Mouse (Mus musculus): ENCODE results near the gene Evi5l. TPM values are rescaled to one million over a fixed set of nuclear protein-coding genes. Genes with fewer than 3 reads are reported as not detected.

The Evi5l gene
- polyA plus RNA-seq, 1 experiment from 2014 or later: 82.7 TPM

- Histone ChIP-seq H3K27ac (replicated peaks) (no peak overlapping the region), H3K9me3 (no peaks in the 10 kb centered on the region), H3K4me2 (no peak overlapping the region), H3K36me3 (peaks cover 62% of the 10 kb centered on the region), H3K4me3 (no peak overlapping the region), H3K27me3 (no peaks in the 10 kb centered on the region), H3K4me1 (replicated peaks) (peaks cover 20% of the 10 kb centered on the region), H3K9ac (no peak overlapping the region)
- 84% methylated on average over 2 of the region's 2 CpGs for WGBS
- no peak for ATAC-seq (ENCODE audit: low read depth)
These were observed 7.7 kb downstream of the Evi5l start for GRCm38 (mm10) chr8:4174018-4174417.

GRCm38 (mm10) chr8:4183409-4183808 is 17.0 kb downstream of the Evi5l start:
- no peak overlapping the region for H3K4me2 ChIP-seq
- no peaks in the 10 kb centered on the region for H3K4me1 ChIP-seq (replicated peaks)
- no peak for ATAC-seq (ENCODE audit: low read depth)
- WGBS: 81% methylated on average over 8 of the region's 8 CpGs
- no peak overlapping the region for H3K4me3 ChIP-seq
- peaks cover 73% of the 10 kb centered on the region for H3K36me3 ChIP-seq
- no peaks in the 10 kb centered on the region for H3K27me3 ChIP-seq
- no peak overlapping the region for H3K27ac ChIP-seq (replicated peaks)
- H3K9me3 ChIP-seq: no peaks in the 10 kb centered on the region
- no peak overlapping the region for H3K9ac ChIP-seq

DNA sequence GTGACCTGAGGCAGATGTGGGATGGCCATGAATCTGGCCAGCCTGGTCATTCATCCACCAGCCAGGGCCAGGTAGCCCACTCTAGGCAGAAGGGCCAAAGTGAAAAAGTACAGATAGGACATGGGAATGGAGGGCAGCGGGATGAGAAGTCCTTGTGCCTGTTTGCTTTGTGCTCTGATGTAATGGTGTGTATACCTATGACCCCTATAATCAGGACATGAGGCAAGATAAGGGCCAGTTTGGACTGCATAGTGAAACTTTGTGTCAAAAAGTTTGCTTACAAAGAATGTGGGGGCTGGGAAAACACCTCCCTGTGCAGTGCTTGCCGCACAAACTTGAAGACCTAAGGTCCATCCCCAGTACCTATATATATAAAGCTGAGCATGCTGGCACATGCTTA is 19.8 kb downstream of the Evi5l start:
- Histone ChIP-seq H3K9me3 (no peaks in the 10 kb centered on the region), H3K36me3 (peaks cover 87% of the 10 kb centered on the region), H3K9ac (no peak overlapping the region), H3K27ac (replicated peaks) (no peak overlapping the region), H3K27me3 (no peaks in the 10 kb centered on the region), H3K4me3 (no peak overlapping the region), H3K4me1 (replicated peaks) (no peaks in the 10 kb centered on the region), H3K4me2 (no peak overlapping the region)
- WGBS: 97% methylated on average over 2 of the region's 2 CpGs
- no peak for ATAC-seq (ENCODE audit: low read depth)

DNA sequence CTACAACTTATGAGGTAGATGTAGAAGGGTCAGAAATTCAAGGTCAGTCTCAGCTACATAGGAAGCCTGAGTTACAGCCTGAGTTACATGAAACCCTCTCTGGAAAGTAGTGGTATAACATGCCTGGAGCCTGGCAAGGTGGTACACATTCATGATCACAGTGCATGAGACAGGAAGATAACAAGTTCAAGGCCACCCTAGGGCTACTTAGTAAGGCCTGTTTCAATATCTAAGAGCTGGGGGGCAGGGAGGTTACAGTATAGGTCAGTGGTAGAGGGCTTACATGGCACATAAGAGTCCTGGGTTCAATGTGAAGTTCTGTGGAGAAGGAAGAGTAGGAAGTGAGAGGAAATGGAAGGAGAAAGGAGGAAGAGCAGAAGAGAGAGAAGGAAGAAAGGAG is 22.2 kb downstream of the Evi5l start:
- Histone ChIP-seq H3K4me1 (replicated peaks) (peaks cover 25% of the 10 kb centered on the region), H3K9me3 (no peaks in the 10 kb centered on the region), H3K9ac (no peak overlapping the region), H3K27me3 (no peaks in the 10 kb centered on the region), H3K4me3 (no peak overlapping the region), H3K4me2 (no peak overlapping the region), H3K27ac (replicated peaks) (no peak overlapping the region), H3K36me3 (peaks cover 85% of the 10 kb centered on the region)
- no peak for ATAC-seq (ENCODE audit: low read depth)

DNA sequence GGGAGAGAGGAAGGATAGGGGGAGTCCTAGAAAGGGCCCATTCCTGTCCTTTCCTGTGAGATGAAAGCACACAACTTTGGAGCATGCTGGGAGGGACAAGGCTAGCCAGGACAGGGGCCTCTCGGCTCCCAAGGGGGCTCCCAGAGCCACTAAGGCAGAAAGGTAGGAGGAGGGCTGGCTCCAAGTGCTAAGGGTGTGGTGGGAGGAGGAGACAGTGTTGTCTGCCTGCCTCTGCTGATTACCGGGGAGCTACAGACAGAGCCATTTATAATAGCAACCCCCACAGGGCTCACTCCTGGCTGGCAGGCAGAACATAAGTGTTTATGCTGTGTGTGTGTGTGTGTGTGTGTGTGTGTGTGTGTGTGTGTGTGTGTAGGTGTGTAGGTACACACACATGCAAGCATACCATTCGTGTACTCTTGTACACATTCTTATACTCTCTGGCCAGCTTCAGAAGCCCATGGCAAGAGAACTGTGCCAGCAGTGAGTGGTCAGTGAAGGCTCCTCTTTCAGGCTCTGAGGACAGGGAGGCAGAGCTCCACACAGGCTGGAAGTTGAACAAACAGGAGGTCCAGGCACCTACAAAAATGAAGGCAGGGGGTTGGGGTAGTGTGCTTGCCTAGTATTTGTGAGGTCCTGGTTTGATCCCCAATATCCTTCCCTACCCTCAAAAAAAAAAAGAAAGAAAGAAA is 22.8 kb downstream of the Evi5l start:
- WGBS: 23% methylated on average over 3 of the region's 3 CpGs
- no peak overlapping the region for H3K4me3 ChIP-seq
- peaks cover 26% of the 10 kb centered on the region for H3K4me1 ChIP-seq (replicated peaks)
- no peaks in the 10 kb centered on the region for H3K9me3 ChIP-seq
- H3K9ac ChIP-seq: no peak overlapping the region
- no peak overlapping the region for H3K4me2 ChIP-seq
- no peak overlapping the region for H3K27ac ChIP-seq (replicated peaks)
- ATAC-seq (ENCODE audit: low read depth): no peak
- peaks cover 86% of the 10 kb centered on the region for H3K36me3 ChIP-seq
- H3K27me3 ChIP-seq: no peaks in the 10 kb centered on the region

DNA sequence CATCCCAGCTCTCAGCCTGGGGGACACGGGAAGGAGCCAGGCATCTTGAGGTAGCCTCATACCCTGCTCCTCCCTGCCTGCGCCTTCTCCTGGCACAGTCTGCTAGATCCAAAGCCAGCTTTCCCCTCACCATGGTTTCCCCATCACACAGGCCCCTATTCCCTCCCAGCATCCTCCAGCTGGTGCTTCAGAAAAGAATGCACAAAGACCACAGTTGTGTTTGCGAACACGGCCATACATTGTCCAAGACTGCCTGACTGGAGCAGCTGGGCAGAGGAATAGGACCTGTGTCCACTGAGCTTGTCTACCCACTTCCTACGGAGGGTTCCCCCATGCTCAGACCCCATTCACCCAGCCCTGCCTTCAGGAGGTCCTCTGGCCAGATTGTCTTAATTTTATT is 25.9 kb downstream of the Evi5l start:
- Histone ChIP-seq H3K27me3 (no peaks in the 10 kb centered on the region), H3K9ac (0 out of 2 replicates have a peak overlapping the region, but pooled peaks have one; percentile 9), H3K4me2 (no peak overlapping the region), H3K9me3 (no peaks in the 10 kb centered on the region), H3K36me3 (peaks cover 78% of the 10 kb centered on the region), H3K4me3 (no peak overlapping the region), H3K4me1 (replicated peaks) (peaks cover 26% of the 10 kb centered on the region), H3K27ac (replicated peaks) (peak overlapping the region; percentile 87)
- 25% methylated on average over 5 of the region's 5 CpGs for WGBS
- ATAC-seq (ENCODE audit: low read depth): peak; percentile 66

- 3% methylated on average over 18 of the region's 18 CpGs for WGBS
These were observed 26.6 kb downstream of the Evi5l start for GRCm38 (mm10) chr8:4192807-4193587.

DNA sequence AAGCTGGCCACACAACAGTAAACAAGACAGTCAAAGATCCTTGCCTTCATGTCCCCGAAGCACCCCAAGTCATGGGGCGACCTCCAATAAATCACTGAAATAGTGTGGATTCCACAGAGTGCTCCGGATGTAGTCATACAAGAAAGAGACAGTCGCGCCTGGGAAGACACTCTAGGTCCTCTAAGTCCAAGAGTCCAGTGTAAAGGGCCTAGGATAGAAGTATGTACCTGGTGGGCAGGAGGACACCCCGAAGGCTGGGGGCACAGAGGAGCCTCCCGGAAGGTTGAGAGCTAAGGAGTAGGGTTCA is 27.2 kb downstream of the Evi5l start:
- WGBS: 44% methylated on average over 7 of the region's 7 CpGs
- H3K4me3 ChIP-seq: no peak overlapping the region
- no peak overlapping the region for H3K9ac ChIP-seq
- no peaks in the 10 kb centered on the region for H3K27me3 ChIP-seq
- H3K27ac ChIP-seq (replicated peaks): peak overlapping the region; percentile 87
- peak; percentile 13 for ATAC-seq (ENCODE audit: low read depth)
- no peaks in the 10 kb centered on the region for H3K9me3 ChIP-seq
- peak overlapping the region; percentile 17 for H3K4me2 ChIP-seq
- H3K4me1 ChIP-seq (replicated peaks): peaks cover 26% of the 10 kb centered on the region
- peaks cover 77% of the 10 kb centered on the region for H3K36me3 ChIP-seq

More at GRCm38 (mm10) chr8:4192807-4193587, 26.6 kb downstream of the Evi5l start:
- peaks cover 26% of the 10 kb centered on the region for H3K4me1 ChIP-seq (replicated peaks)
- H3K4me2 ChIP-seq: peak overlapping the region; percentile 17
- no peaks in the 10 kb centered on the region for H3K27me3 ChIP-seq
- peak overlapping the region; percentile 87 for H3K27ac ChIP-seq (replicated peaks)
- peak; percentile 79 for ATAC-seq (ENCODE audit: low read depth)
- 0 out of 2 replicates have a peak overlapping the region, but pooled peaks have one; percentile 9 for H3K9ac ChIP-seq
- no peaks in the 10 kb centered on the region for H3K9me3 ChIP-seq
- H3K4me3 ChIP-seq: no peak overlapping the region
- H3K36me3 ChIP-seq: peaks cover 77% of the 10 kb centered on the region

- Histone ChIP-seq H3K4me2 (no peak overlapping the region), H3K9ac (no peak overlapping the region), H3K4me3 (no peak overlapping the region), H3K9me3 (no peaks in the 10 kb centered on the region), H3K27me3 (peaks cover 34% of the 10 kb centered on the region), H3K36me3 (peaks cover 97% of the 10 kb centered on the region), H3K4me1 (replicated peaks) (peaks cover 6% of the 10 kb centered on the region), H3K27ac (replicated peaks) (no peak overlapping the region)
- no peak for ATAC-seq (ENCODE audit: low read depth)
- 67% methylated on average over 2 of the region's 2 CpGs for WGBS
These were observed 35.0 kb downstream of the Evi5l start for GRCm38 (mm10) chr8:4201321-4201720.

- no peak overlapping the region for H3K4me2 ChIP-seq
- H3K27ac ChIP-seq (replicated peaks): no peak overlapping the region
- no peaks in the 10 kb centered on the region for H3K9me3 ChIP-seq
- WGBS: 14% methylated on average over 38 of the region's 38 CpGs
- H3K27me3 ChIP-seq: peaks cover 44% of the 10 kb centered on the region
- no peak overlapping the region for H3K4me3 ChIP-seq
- H3K36me3 ChIP-seq: peaks cover 98% of the 10 kb centered on the region
- H3K9ac ChIP-seq: peak overlapping the region; percentile 50
- no peak for ATAC-seq (ENCODE audit: low read depth)
- peaks cover 25% of the 10 kb centered on the region for H3K4me1 ChIP-seq (replicated peaks)
These were observed 39.1 kb downstream of the Evi5l start for GRCm38 (mm10) chr8:4205246-4206123.

- 12% methylated on average over 44 of the region's 44 CpGs for WGBS
- Histone ChIP-seq H3K4me2 (peak overlapping the region; percentile 3; the same call in 1 of the 2 replicates), H3K27me3 (peaks cover 44% of the 10 kb centered on the region), H3K27ac (replicated peaks) (no peak overlapping the region), H3K9ac (peak overlapping the region; percentile 50), H3K4me3 (no peak overlapping the region), H3K9me3 (no peaks in the 10 kb centered on the region), H3K36me3 (peaks cover 98% of the 10 kb centered on the region), H3K4me1 (replicated peaks) (peaks cover 34% of the 10 kb centered on the region)
- ATAC-seq (ENCODE audit: low read depth): no peak
These were observed 40.0 kb downstream of the Evi5l start for GRCm38 (mm10) chr8:4206182-4207015.

Measured in neural tube, embryonic 13.5 days (tissue).